Mouse (Mus musculus): Measurements from ENCODE around the gene Kat6b.

Kat6b gene

GRCm38 (mm10) chr14:21523234-21523633 lies 42.0 kb downstream of the Kat6b start:
- DNase-seq (ENCODE audit: low read depth, low spot score), result no peak

- DNase-seq (ENCODE audit: low read depth, low spot score), result no peak
These were observed 42.7 kb downstream of the Kat6b start for GRCm38 (mm10) chr14:21523851-21524441.

GRCm38 (mm10) chr14:21525674-21526073 lies 44.4 kb downstream of the Kat6b start:
- no peak for DNase-seq (ENCODE audit: low read depth, low spot score)

GRCm38 (mm10) chr14:21533566-21533965 lies 52.3 kb downstream of the Kat6b start:
- DNase-seq (ENCODE audit: low read depth, low spot score), result no peak

GRCm38 (mm10) chr14:21534066-21534465 lies 52.8 kb downstream of the Kat6b start:
- DNase-seq (ENCODE audit: low read depth, low spot score), result no peak

- no peak for DNase-seq (ENCODE audit: low read depth, low spot score)
These were observed 53.5 kb downstream of the Kat6b start for GRCm38 (mm10) chr14:21534542-21535272.

- DNase-seq (ENCODE audit: low read depth, low spot score), result no peak
These were observed 55.4 kb downstream of the Kat6b start for GRCm38 (mm10) chr14:21536485-21537181.

GRCm38 (mm10) chr14:21537838-21538237 lies 56.6 kb downstream of the Kat6b start:
- DNase-seq (ENCODE audit: low read depth, low spot score), result no peak

GRCm38 (mm10) chr14:21539731-21540130 lies 58.5 kb downstream of the Kat6b start:
- no peak for DNase-seq (ENCODE audit: low read depth, low spot score)

- no peak for DNase-seq (ENCODE audit: low read depth, low spot score)
These were observed 59.1 kb downstream of the Kat6b start for GRCm38 (mm10) chr14:21540361-21540760.

GRCm38 (mm10) chr14:21545529-21545928 lies 64.3 kb downstream of the Kat6b start:
- DNase-seq (ENCODE audit: low read depth, low spot score), result no peak

- DNase-seq (ENCODE audit: low read depth, low spot score), result no peak
These were observed 65.1 kb downstream of the Kat6b start for GRCm38 (mm10) chr14:21546351-21546750.

- DNase-seq (ENCODE audit: low read depth, low spot score), result no peak
These were observed 66.1 kb downstream of the Kat6b start for GRCm38 (mm10) chr14:21547297-21547696.

- no peak for DNase-seq (ENCODE audit: low read depth, low spot score)
These were observed 66.7 kb downstream of the Kat6b start for GRCm38 (mm10) chr14:21547965-21548364.

- no peak for DNase-seq (ENCODE audit: low read depth, low spot score)
These were observed 67.8 kb downstream of the Kat6b start for GRCm38 (mm10) chr14:21548952-21549607.

- DNase-seq (ENCODE audit: low read depth, low spot score), result no peak
These were observed 68.4 kb downstream of the Kat6b start for GRCm38 (mm10) chr14:21549608-21550115.

- DNase-seq (ENCODE audit: low read depth, low spot score), result no peak
These were observed 69.3 kb downstream of the Kat6b start for GRCm38 (mm10) chr14:21550576-21550975.

- DNase-seq (ENCODE audit: low read depth, low spot score), result no peak
These were observed 70.4 kb downstream of the Kat6b start for GRCm38 (mm10) chr14:21551655-21552054.

- DNase-seq (ENCODE audit: low read depth, low spot score), result no peak
These were observed 71.7 kb downstream of the Kat6b start for GRCm38 (mm10) chr14:21552958-21553357.

- DNase-seq (ENCODE audit: low read depth, low spot score), result no peak
These were observed 72.8 kb downstream of the Kat6b start for GRCm38 (mm10) chr14:21554046-21554445.

- DNase-seq (ENCODE audit: low read depth, low spot score), result no peak
These were observed 77.4 kb downstream of the Kat6b start for GRCm38 (mm10) chr14:21558440-21559131.
